Mouse (Mus musculus) thymus, adult 2 months (tissue): ENCODE measurements around the gene Fancb.

Source experiments
- CTCF ChIP-seq: fragments of 200-500 bp; IDR thresholded peaks from 2 replicates; pipeline ENCODE4 v1.5.1; 2012; ENCODE audit warnings: mild to moderate bottlenecking, control low read depth, low read length, moderate library complexity, borderline replicate concordance; ENCODE audit not compliant: control insufficient read depth, poor library complexity, insufficient read depth; ENCODE audit errors: extremely low read depth
- POLR2A ChIP-seq: fragments of 200-500 bp; IDR thresholded peaks from 2 replicates; pipeline ENCODE4 v1.6.1; 2012; ENCODE audit warnings: mild to moderate bottlenecking, low read length, control low read depth, moderate library complexity; ENCODE audit not compliant: control insufficient read depth, poor library complexity, insufficient read depth; ENCODE audit errors: extremely low read depth

GRCm38 (mm10) chrX:165004779-165005324 lies 24.5 kb downstream of the Fancb start, which contains the start of gene Gm17604:
- TF ChIP-seq CTCF (no peak), POLR2A (no peak)
